Mouse (Mus musculus) heart, adult 18-20 months (tissue): ENCODE results near the gene Tenm4. TPM values are rescaled to one million over a fixed set of nuclear protein-coding genes. Genes with fewer than 3 reads are reported as not detected.

Experiments used
- DNase-seq, 2 experiments: peaks; one replicate each; pipeline ENCODE4 v3.0.0; 2021 to 2022; ENCODE audit warnings: mixed read lengths in 1 of 2
- total RNA-seq, 2 experiments: library from RNA; stranded (reverse); gene quantifications; 2 replicates each; pipeline ENCODE4 v1.2.3; 2021

Gene Tenm4
- total RNA-seq, 2 experiments from 2014 or later = 1.2 to 2.2 TPM

- DNase-seq = no peak
Observed at GRCm38 (mm10) chr7:96740631-96741030, 569.6 kb downstream of the Tenm4 start.

GRCm38 (mm10) chr7:96742221-96742620 is 571.2 kb downstream of the Tenm4 start:
- no peak for DNase-seq

GRCm38 (mm10) chr7:96745956-96746355 is 574.9 kb downstream of the Tenm4 start:
- no peak for DNase-seq

GRCm38 (mm10) chr7:96746706-96747105 is 575.7 kb downstream of the Tenm4 start:
- DNase-seq = no peak

GRCm38 (mm10) chr7:96748538-96749045 is 577.5 kb downstream of the Tenm4 start:
- no peak for DNase-seq

GRCm38 (mm10) chr7:96749753-96750152 is 578.7 kb downstream of the Tenm4 start:
- DNase-seq = peak; percentile 25 to 26

GRCm38 (mm10) chr7:96751236-96751635 is 580.2 kb downstream of the Tenm4 start:
- no peak for DNase-seq

- no peak for DNase-seq
Observed at GRCm38 (mm10) chr7:96752776-96753175, 581.7 kb downstream of the Tenm4 start.

GRCm38 (mm10) chr7:96753335-96754095 is 582.5 kb downstream of the Tenm4 start:
- no peak for DNase-seq

GRCm38 (mm10) chr7:96754175-96754574 is 583.1 kb downstream of the Tenm4 start:
- DNase-seq = no peak

GRCm38 (mm10) chr7:96755459-96756094 is 584.5 kb downstream of the Tenm4 start:
- no peak for DNase-seq

- peak; percentile 32 to 36 for DNase-seq
Observed at GRCm38 (mm10) chr7:96756104-96756742, 585.2 kb downstream of the Tenm4 start.

GRCm38 (mm10) chr7:96757067-96757466 is 586.0 kb downstream of the Tenm4 start:
- no peak for DNase-seq

- no peak for DNase-seq
Observed at GRCm38 (mm10) chr7:96760208-96760607, 589.2 kb downstream of the Tenm4 start.

- DNase-seq = no peak
Observed at GRCm38 (mm10) chr7:96761151-96761550, 590.1 kb downstream of the Tenm4 start.

- peak in 1 of 2 experiments; percentile 23 for DNase-seq
Observed at GRCm38 (mm10) chr7:96765321-96765960, 594.4 kb downstream of the Tenm4 start.

GRCm38 (mm10) chr7:96767090-96767489 is 596.0 kb downstream of the Tenm4 start:
- DNase-seq = no peak

- DNase-seq = no peak
Observed at GRCm38 (mm10) chr7:96768718-96769117, 597.7 kb downstream of the Tenm4 start.

GRCm38 (mm10) chr7:96769784-96770183 is 598.7 kb downstream of the Tenm4 start:
- no peak for DNase-seq

- no peak for DNase-seq
Observed at GRCm38 (mm10) chr7:96772966-96773365, 601.9 kb downstream of the Tenm4 start.

GRCm38 (mm10) chr7:96773585-96774225 is 602.7 kb downstream of the Tenm4 start:
- DNase-seq = no peak

- DNase-seq = no peak
Observed at GRCm38 (mm10) chr7:96775080-96775486, 604.0 kb downstream of the Tenm4 start.
